Mouse (Mus musculus) heart, postnatal 0 days (tissue): ENCODE measurements around the gene Pgbd5. TPM values are rescaled to one million over a fixed set of nuclear protein-coding genes. Genes with fewer than 3 reads are reported as not detected.

Experiments used
- ATAC-seq: fragments of 200-750 bp; cut with Nextera tagmentation; 2 replicates; pipeline ENCODE4 v1.8.0; 2017; ENCODE audit warnings: low read depth, moderate number of reproducible peaks, moderate library complexity; ENCODE audit not compliant: insufficient read depth
- DNase-seq: peaks from one replicate; pipeline ENCODE4 v3.0.0-alpha.2; 2016; ENCODE audit warnings: low spot score
- H3K27ac ChIP-seq: fragments of 300-500 bp; sonication (generic); 2 replicates; pipeline ENCODE4 v1.5.1; 2014; ENCODE audit warnings: low read depth, mild to moderate bottlenecking
- H3K27me3 ChIP-seq: fragments of 300-500 bp; sonication (generic); 2 replicates; pipeline ENCODE4 v1.6.1; 2014; ENCODE audit warnings: low read length, mixed read lengths; ENCODE audit not compliant: control insufficient read depth, insufficient read depth
- H3K36me3 ChIP-seq: fragments of 300-500 bp; sonication (generic); replicated peaks from 2 replicates; pipeline ENCODE4 v1.6.1; 2014; ENCODE audit warnings: low read length, mixed read lengths; ENCODE audit not compliant: control insufficient read depth, insufficient read depth
- H3K4me1 ChIP-seq: fragments of 300-500 bp; sonication (generic); 2 replicates; pipeline ENCODE4 v1.6.1; 2014; ENCODE audit warnings: antibody characterized with exemption; ENCODE audit not compliant: control insufficient read depth, insufficient read depth
- H3K4me2 ChIP-seq: fragments of 300-500 bp; sonication (generic); 2 replicates; pipeline ENCODE4 v1.6.1; 2014; ENCODE audit warnings: low read depth, mild to moderate bottlenecking, low read length, moderate library complexity
- H3K4me3 ChIP-seq: fragments of 300-500 bp; sonication (generic); 2 replicates; pipeline ENCODE4 v1.5.1; 2014; ENCODE audit warnings: low read depth, low read length
- H3K9ac ChIP-seq: fragments of 300-500 bp; sonication (generic); replicated peaks from 2 replicates; pipeline ENCODE4 v1.6.1; 2014; ENCODE audit warnings: low read depth, low read length, mixed read lengths
- H3K9me3 ChIP-seq: fragments of 300-500 bp; sonication (generic); replicated peaks from 2 replicates; pipeline ENCODE4 v1.6.1; 2016; ENCODE audit warnings: low read length; ENCODE audit not compliant: control insufficient read depth
- CTCF ChIP-seq: IDR thresholded peaks from 2 replicates; pipeline ENCODE4 v1.5.1; 2016; ENCODE audit warnings: antibody characterized with exemption, control low read depth, low read depth
- EP300 ChIP-seq: IDR thresholded peaks from 2 replicates; pipeline ENCODE4 v1.6.1; 2016; ENCODE audit warnings: antibody characterized with exemption, low read depth
- whole genome bisulfite sequencing: fragments of 180-500 bp; shearing (Covaris S2); extraction: QIAGEN DNeasy Blood & Tissue Kit; methylation state at CpG from one replicate; pipeline ENCODE4 v1.1.7; 2014; 5-methylcytosine and 5-hydroxymethylcytosine counted together
- polyA plus RNA-seq: library from polyadenylated mRNA; unstranded; fragments of >200 nt; fragmentation: Nextera tagmentation; extraction: Ambion mirVana; gene quantifications from 2 replicates; pipeline ENCODE4 v1.2.1, GENCODE M21; 2015
- total RNA-seq: library from RNA; depleted of rRNA; stranded (reverse); fragments of >200 nt; gene quantifications from 2 replicates; pipeline ENCODE4 v1.2.3, GENCODE M21; 2014; ENCODE audit warnings: low replicate concordance

Pgbd5 gene
- total and polyA plus RNA-seq, 2 experiments from 2014 or later: 0.97 to 1.7 TPM

- Histone ChIP-seq H3K4me3 (no peak overlapping the region), H3K9ac (no peak overlapping the region), H3K27me3 (no peaks in the 10 kb centered on the region), H3K36me3 (no peaks in the 10 kb centered on the region), H3K4me1 (no peaks in the 10 kb centered on the region), H3K27ac (no peak overlapping the region), H3K9me3 (no peaks in the 10 kb centered on the region; the same call in 1 of the 2 replicates), H3K4me2 (no peak overlapping the region)
- 66% methylated on average over 7 of the region's 7 CpGs for WGBS
- TF ChIP-seq EP300 (no peak), CTCF (no peak)
- ATAC-seq (no peak), DNase-seq (no peak)
These were observed 44.1 kb downstream of the Pgbd5 start for GRCm38 (mm10) chr8:124395392-124395791.

- Histone ChIP-seq H3K4me1 (no peaks in the 10 kb centered on the region), H3K9me3 (no peaks in the 10 kb centered on the region; the same call in 1 of the 2 replicates), H3K4me2 (no peak overlapping the region), H3K36me3 (no peaks in the 10 kb centered on the region), H3K4me3 (no peak overlapping the region), H3K9ac (no peak overlapping the region), H3K27me3 (no peaks in the 10 kb centered on the region), H3K27ac (no peak overlapping the region)
- TF ChIP-seq EP300 (no peak), CTCF (no peak)
- 86% methylated on average over 7 of the region's 7 CpGs for WGBS
- DNase-seq (no peak), ATAC-seq (no peak)
These were observed 44.5 kb downstream of the Pgbd5 start for GRCm38 (mm10) chr8:124394951-124395350.

DNA sequence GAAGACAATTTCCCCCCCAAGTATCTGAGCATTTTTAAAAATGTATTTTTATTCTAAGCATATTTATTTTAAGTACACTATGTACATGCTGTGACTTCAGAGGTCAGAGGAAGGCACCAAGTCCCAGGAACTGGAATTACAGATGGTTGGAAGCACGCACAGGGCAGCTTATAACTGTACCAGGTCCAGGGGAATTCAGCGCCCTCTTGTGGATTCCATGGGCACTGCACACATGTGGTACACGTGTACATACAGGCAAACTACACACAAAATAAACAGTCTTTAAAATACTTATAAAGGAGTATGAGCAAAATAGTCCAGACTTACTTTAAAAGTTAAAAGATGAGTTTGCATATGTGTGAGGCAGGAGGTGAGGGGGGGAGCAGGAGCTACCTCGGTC is 45.5 kb downstream of the Pgbd5 start:
- Histone ChIP-seq H3K27ac (no peak overlapping the region), H3K4me3 (no peak overlapping the region), H3K36me3 (no peaks in the 10 kb centered on the region), H3K9me3 (no peaks in the 10 kb centered on the region; the same call in 1 of the 2 replicates), H3K27me3 (no peaks in the 10 kb centered on the region), H3K4me1 (no peaks in the 10 kb centered on the region), H3K9ac (no peak overlapping the region), H3K4me2 (no peak overlapping the region)
- WGBS: 79% methylated on average over 4 of the region's 4 CpGs
- no peak for DNase-seq
- ATAC-seq: no peak
- TF ChIP-seq EP300: no peak
- no peak for TF ChIP-seq CTCF

GRCm38 (mm10) chr8:124393013-124393412 is 46.4 kb downstream of the Pgbd5 start:
- Histone ChIP-seq H3K27me3 (no peaks in the 10 kb centered on the region), H3K36me3 (no peaks in the 10 kb centered on the region), H3K9ac (no peak overlapping the region), H3K9me3 (no peaks in the 10 kb centered on the region; the same call in 1 of the 2 replicates), H3K4me1 (no peaks in the 10 kb centered on the region), H3K27ac (no peak overlapping the region), H3K4me2 (no peak overlapping the region), H3K4me3 (no peak overlapping the region)
- ATAC-seq (no peak), DNase-seq (no peak)
- WGBS: 69% methylated on average over 5 of the region's 5 CpGs
- TF ChIP-seq EP300 (no peak), CTCF (no peak)

- no peaks in the 10 kb centered on the region for H3K36me3 ChIP-seq
- H3K27ac ChIP-seq: no peak overlapping the region
- H3K4me2 ChIP-seq: no peak overlapping the region
- TF ChIP-seq EP300 (no peak), CTCF (no peak)
- DNase-seq: no peak
- H3K27me3 ChIP-seq: no peaks in the 10 kb centered on the region
- H3K9ac ChIP-seq: no peak overlapping the region
- H3K9me3 ChIP-seq: no peaks in the 10 kb centered on the region; the same call in 1 of the 2 replicates
- 61% methylated on average over 10 of the region's 10 CpGs for WGBS
- no peak for ATAC-seq
- H3K4me1 ChIP-seq: no peaks in the 10 kb centered on the region
- H3K4me3 ChIP-seq: no peak overlapping the region
These were observed 47.0 kb downstream of the Pgbd5 start for GRCm38 (mm10) chr8:124392271-124393012.

DNA sequence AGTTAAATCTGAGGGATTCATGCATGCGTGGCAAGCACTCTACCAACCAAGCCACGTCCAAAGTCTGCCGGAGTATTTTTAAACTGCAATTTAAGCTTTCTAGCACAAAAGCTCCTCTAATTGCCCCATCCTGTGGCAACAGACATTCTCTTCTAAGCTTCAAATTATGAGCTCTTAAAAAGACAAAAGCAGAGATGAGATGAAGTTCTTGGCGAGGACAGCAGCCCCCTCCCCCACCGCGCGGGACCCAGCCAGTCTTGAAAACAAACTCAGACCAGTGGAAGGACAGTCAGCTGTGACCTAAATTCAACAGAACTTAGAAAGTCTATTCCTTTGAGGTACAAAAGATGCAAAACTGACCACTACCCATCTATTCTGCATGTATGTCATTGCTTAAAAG is 48.3 kb downstream of the Pgbd5 start:
- no peak overlapping the region for H3K27ac ChIP-seq
- H3K27me3 ChIP-seq: no peaks in the 10 kb centered on the region
- 91% methylated on average over 7 of the region's 7 CpGs for WGBS
- DNase-seq (no peak), ATAC-seq (no peak)
- H3K4me3 ChIP-seq: no peak overlapping the region
- H3K9ac ChIP-seq: no peak overlapping the region
- TF ChIP-seq EP300 (no peak), CTCF (no peak)
- no peaks in the 10 kb centered on the region for H3K36me3 ChIP-seq
- no peaks in the 10 kb centered on the region; the same call in 1 of the 2 replicates for H3K9me3 ChIP-seq
- no peak overlapping the region for H3K4me2 ChIP-seq
- H3K4me1 ChIP-seq: no peaks in the 10 kb centered on the region
